Mouse (Mus musculus) lung, embryonic 15.5 days (tissue): ENCODE measurements at regions not wholly inside any gene's neighbourhood (a gene's known extent, or its start where the extent isn't known, plus 50 kb on each side); places are given as distances from the start of the nearest gene placed in this dataset.

Source experiments
- ATAC-seq: fragments of 200-750 bp; cut with Nextera tagmentation; 2 replicates; pipeline ENCODE4 v1.8.0; 2017; ENCODE audit warnings: moderate number of reproducible peaks, borderline replicate concordance; ENCODE audit not compliant: low FRiP score, low TSS enrichment; ENCODE audit errors: extremely low read depth
- H3K27ac ChIP-seq: fragments of 300-500 bp; sonication (generic); 2 replicates; pipeline ENCODE4 v1.5.1; 2015; ENCODE audit warnings: moderate library complexity, mild to moderate bottlenecking, inconsistent platforms
- H3K27me3 ChIP-seq: fragments of 300-500 bp; sonication (generic); 2 replicates; pipeline ENCODE4 v1.6.1; 2015; ENCODE audit warnings: inconsistent platforms
- H3K36me3 ChIP-seq: fragments of 300-500 bp; sonication (generic); 2 replicates; pipeline ENCODE4 v1.6.1; 2015; ENCODE audit warnings: inconsistent platforms
- H3K4me1 ChIP-seq: fragments of 300-500 bp; sonication (generic); 2 replicates; pipeline ENCODE4 v1.6.1; 2015; ENCODE audit warnings: inconsistent platforms
- H3K4me2 ChIP-seq: fragments of 300-500 bp; sonication (generic); 2 replicates; pipeline ENCODE4 v1.6.1; 2015; ENCODE audit warnings: inconsistent platforms, mild to moderate bottlenecking, moderate library complexity
- H3K4me3 ChIP-seq: fragments of 300-500 bp; sonication (generic); 2 replicates; pipeline ENCODE4 v1.5.1; 2015; ENCODE audit warnings: mild to moderate bottlenecking, inconsistent platforms
- H3K9ac ChIP-seq: fragments of 300-500 bp; sonication (generic); 2 replicates; pipeline ENCODE4 v1.6.1; 2015; ENCODE audit warnings: inconsistent platforms
- H3K9me3 ChIP-seq: fragments of 300-500 bp; sonication (generic); 2 replicates; pipeline ENCODE4 v1.6.1; 2016; ENCODE audit warnings: inconsistent platforms
- WGBS: fragments of 180-500 bp; shearing (Covaris S2); methylation state at CpG from one replicate; pipeline ENCODE4 v1.1.7; 2015; 5-methylcytosine and 5-hydroxymethylcytosine counted together

DNA sequence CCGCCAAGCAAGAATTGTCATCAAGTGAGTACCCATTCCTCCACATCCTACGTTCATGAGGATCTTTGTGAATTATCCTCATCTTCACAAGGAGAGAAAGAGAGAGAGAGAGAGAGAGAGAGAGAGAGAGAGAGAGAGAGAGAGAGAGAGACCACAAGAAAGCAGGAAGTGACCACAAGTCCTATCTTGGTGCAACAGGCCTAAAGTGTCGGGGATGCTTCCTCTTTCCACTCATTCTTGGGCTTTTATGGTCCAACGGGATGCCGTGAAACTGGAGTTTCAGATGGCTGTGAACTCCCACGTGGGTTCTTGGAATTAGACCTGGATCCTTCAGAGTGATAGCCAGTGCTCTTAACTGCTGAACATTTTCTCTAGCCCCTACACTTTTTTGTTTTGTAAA lies 53.1 kb upstream of the Rai14 start:
- Histone ChIP-seq H3K9me3 (no peaks in the 10 kb centered on the region), H3K4me1 (no peaks in the 10 kb centered on the region), H3K27ac (no peak overlapping the region), H3K4me2 (no peak overlapping the region), H3K4me3 (no peak overlapping the region), H3K27me3 (no peaks in the 10 kb centered on the region), H3K9ac (no peak overlapping the region), H3K36me3 (no peaks in the 10 kb centered on the region)
- no peak for ATAC-seq
- WGBS = 88% methylated on average over 6 of the region's 6 CpGs

GRCm38 (mm10) chr15:10770410-10771310 lies 56.2 kb upstream of the Rai14 start:
- no peak overlapping the region for H3K27ac ChIP-seq
- H3K9ac ChIP-seq = no peak overlapping the region
- no peaks in the 10 kb centered on the region for H3K9me3 ChIP-seq
- no peak for ATAC-seq
- WGBS = 38% methylated on average over 5 of the region's 5 CpGs
- no peak overlapping the region for H3K4me2 ChIP-seq
- no peaks in the 10 kb centered on the region for H3K4me1 ChIP-seq
- H3K27me3 ChIP-seq = no peaks in the 10 kb centered on the region
- H3K36me3 ChIP-seq = no peaks in the 10 kb centered on the region
- H3K4me3 ChIP-seq = no peak overlapping the region

DNA sequence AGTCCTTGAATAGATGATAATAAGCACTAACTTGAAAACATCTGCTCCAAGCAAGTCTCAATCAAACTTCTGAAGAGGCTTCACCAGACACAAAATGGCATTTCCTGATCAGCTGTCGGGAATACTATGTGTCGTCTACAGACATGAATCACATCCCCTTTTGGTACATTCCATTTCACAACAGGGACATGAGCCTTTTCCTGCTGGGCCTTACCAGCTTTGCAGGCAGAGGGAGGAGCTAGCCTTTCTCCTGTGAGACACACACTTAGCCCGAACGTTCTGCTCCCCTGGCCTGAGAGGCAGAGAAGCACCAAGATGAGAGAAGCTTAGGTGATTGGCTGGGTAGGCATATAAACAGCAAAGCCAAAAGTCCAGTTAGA lies 56.9 kb upstream of the Rai14 start:
- no peak overlapping the region for H3K27ac ChIP-seq

GRCm38 (mm10) chr15:10779941-10780620 lies 65.7 kb upstream of the Rai14 start:
- no peaks in the 10 kb centered on the region for H3K27me3 ChIP-seq
- H3K4me1 ChIP-seq = no peaks in the 10 kb centered on the region
- H3K27ac ChIP-seq = no peak overlapping the region
- 66% methylated on average over 13 of the region's 13 CpGs for WGBS
- no peak overlapping the region for H3K9ac ChIP-seq
- no peaks in the 10 kb centered on the region for H3K36me3 ChIP-seq
- no peak overlapping the region for H3K4me3 ChIP-seq
- H3K4me2 ChIP-seq = no peak overlapping the region
- no peak for ATAC-seq
- H3K9me3 ChIP-seq = no peaks in the 10 kb centered on the region

More for the DNA sequence above, 56.9 kb upstream of the Rai14 start:
- no peak for ATAC-seq
- H3K4me2 ChIP-seq = no peak overlapping the region
- no peaks in the 10 kb centered on the region for H3K9me3 ChIP-seq
- H3K27me3 ChIP-seq = no peaks in the 10 kb centered on the region
- H3K9ac ChIP-seq = no peak overlapping the region
- 20% methylated on average over 4 of the region's 4 CpGs for WGBS
- H3K36me3 ChIP-seq = no peaks in the 10 kb centered on the region
- H3K4me3 ChIP-seq = no peak overlapping the region
- H3K4me1 ChIP-seq = no peaks in the 10 kb centered on the region

- Histone ChIP-seq H3K4me3 (no peak overlapping the region), H3K9me3 (no peaks in the 10 kb centered on the region), H3K4me1 (no peaks in the 10 kb centered on the region), H3K4me2 (no peak overlapping the region), H3K36me3 (no peaks in the 10 kb centered on the region), H3K9ac (no peak overlapping the region), H3K27me3 (no peaks in the 10 kb centered on the region), H3K27ac (no peak overlapping the region)
- WGBS = 56% methylated on average over 6 of the region's 6 CpGs
- no peak for ATAC-seq
These were observed 74.9 kb upstream of the Rai14 start for GRCm38 (mm10) chr15:10789371-10789770.

DNA sequence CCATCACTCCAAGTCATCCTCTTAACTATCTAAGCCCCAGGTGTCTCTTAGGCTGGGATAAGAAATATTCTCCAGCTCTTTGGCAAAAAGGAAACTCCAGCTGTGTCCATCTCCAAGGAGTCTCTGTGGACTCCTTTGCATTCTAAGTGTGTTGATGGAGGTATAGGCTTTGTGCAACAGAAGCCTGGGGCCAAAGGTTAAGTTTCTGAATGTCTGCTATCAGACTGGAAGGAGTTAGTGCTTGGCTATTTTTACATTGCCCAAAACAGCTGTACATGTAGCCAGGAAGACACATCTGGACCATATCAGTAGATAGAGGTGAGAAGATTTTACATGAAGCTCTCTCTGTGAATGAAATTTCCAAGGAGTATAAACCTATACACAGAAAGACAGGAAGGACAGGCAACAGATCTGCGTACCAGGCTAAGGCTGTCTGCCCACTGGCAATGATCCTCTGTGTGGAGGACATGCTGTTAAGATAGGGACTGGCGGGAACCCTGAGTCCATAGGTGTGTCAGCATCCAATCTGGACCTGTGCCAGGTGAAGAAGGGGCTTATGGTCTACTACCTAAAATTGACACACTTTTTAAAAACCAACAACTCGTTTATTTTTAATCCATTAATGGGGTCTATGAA lies 76.6 kb upstream of the Rai14 start:
- H3K9ac ChIP-seq = no peak overlapping the region
- WGBS = 74% methylated on average over 3 of the region's 3 CpGs
- no peaks in the 10 kb centered on the region for H3K36me3 ChIP-seq
- no peaks in the 10 kb centered on the region for H3K4me1 ChIP-seq
- H3K9me3 ChIP-seq = no peaks in the 10 kb centered on the region
- no peak overlapping the region for H3K4me3 ChIP-seq
- H3K27ac ChIP-seq = no peak overlapping the region
- H3K4me2 ChIP-seq = no peak overlapping the region
- H3K27me3 ChIP-seq = no peaks in the 10 kb centered on the region
- no peak for ATAC-seq

- H3K4me2 ChIP-seq = no peak overlapping the region
- no peaks in the 10 kb centered on the region for H3K9me3 ChIP-seq
- H3K36me3 ChIP-seq = no peaks in the 10 kb centered on the region
- H3K27me3 ChIP-seq = no peaks in the 10 kb centered on the region
- 72% methylated on average over 3 of the region's 3 CpGs for WGBS
- no peak for ATAC-seq
- no peak overlapping the region for H3K4me3 ChIP-seq
- H3K9ac ChIP-seq = no peak overlapping the region
- H3K4me1 ChIP-seq = no peaks in the 10 kb centered on the region
- no peak overlapping the region for H3K27ac ChIP-seq
These were observed 77.2 kb upstream of the Rai14 start for GRCm38 (mm10) chr15:10791516-10792112.

- ATAC-seq = no peak
- 75% methylated on average over 7 of the region's 7 CpGs for WGBS
These were observed 77.7 kb upstream of the Rai14 start for GRCm38 (mm10) chr15:10792156-10792555.

DNA sequence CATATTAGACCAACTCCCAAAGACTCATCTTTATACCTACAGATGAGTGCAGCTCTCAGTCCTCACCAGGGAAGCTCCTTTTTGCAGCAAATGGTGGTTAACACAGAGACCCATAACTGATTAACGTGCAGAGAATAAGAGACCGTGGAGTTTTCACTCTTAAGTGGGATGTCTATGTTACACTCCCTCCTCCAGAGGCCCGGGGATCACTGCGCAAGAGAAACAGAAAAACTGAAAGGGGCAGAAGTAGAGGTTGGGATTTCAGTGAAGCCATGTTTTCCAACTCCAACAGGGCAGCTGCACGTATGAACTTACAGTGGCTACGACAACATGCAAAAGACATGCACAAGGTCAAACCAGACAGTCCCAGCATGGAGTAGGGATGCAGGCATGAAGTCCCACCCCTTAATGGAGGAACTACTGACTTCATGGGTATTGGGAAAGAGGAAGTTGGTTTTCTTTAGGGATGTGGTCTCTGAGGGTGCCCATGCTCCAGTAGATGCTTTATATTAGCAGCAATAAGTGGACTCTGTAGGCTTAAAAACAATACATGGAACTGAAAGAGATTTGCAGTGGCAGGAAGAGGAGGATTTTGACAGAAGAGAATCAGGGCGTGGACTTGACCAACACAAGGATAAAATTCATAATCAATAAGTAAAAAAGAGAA lies 80.8 kb upstream of the Rai14 start:
- WGBS = 89% methylated on average over 7 of the region's 7 CpGs
- Histone ChIP-seq H3K4me3 (no peak overlapping the region), H3K9me3 (no peaks in the 10 kb centered on the region), H3K4me2 (no peak overlapping the region), H3K27ac (no peak overlapping the region), H3K4me1 (no peaks in the 10 kb centered on the region), H3K36me3 (no peaks in the 10 kb centered on the region), H3K9ac (no peak overlapping the region), H3K27me3 (no peaks in the 10 kb centered on the region)
- ATAC-seq = no peak

More at GRCm38 (mm10) chr15:10792156-10792555, 77.7 kb upstream of the Rai14 start:
- Histone ChIP-seq H3K4me3 (no peak overlapping the region), H3K36me3 (no peaks in the 10 kb centered on the region), H3K4me1 (no peaks in the 10 kb centered on the region), H3K9me3 (no peaks in the 10 kb centered on the region), H3K4me2 (no peak overlapping the region), H3K9ac (no peak overlapping the region), H3K27ac (no peak overlapping the region), H3K27me3 (no peaks in the 10 kb centered on the region)

DNA sequence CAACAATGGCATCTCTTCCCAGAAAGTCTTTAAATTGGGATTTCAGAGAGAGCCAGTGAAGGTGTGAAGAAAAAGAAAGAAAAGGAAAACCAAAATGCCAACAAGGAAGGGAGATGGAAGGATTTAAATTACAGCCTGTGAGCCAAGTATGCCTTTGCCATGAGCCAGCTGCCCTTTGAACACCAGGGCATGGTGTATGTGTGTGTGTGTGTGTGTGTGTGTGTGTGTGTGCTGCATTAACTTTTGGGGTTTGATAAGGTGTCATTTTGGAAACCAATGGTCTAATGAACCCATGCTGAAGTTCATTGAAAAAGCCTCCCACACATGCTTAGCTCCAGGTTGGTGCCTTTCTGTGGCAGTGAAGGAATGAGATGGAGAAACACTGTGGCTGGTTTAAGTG lies 85.2 kb upstream of the Rai14 start:
- no peak for ATAC-seq
- Histone ChIP-seq H3K27me3 (no peaks in the 10 kb centered on the region), H3K4me3 (no peak overlapping the region), H3K36me3 (no peaks in the 10 kb centered on the region), H3K9ac (no peak overlapping the region), H3K4me1 (no peaks in the 10 kb centered on the region), H3K27ac (no peak overlapping the region), H3K9me3 (no peaks in the 10 kb centered on the region), H3K4me2 (no peak overlapping the region)

- Histone ChIP-seq H3K36me3 (no peaks in the 10 kb centered on the region), H3K27me3 (no peaks in the 10 kb centered on the region), H3K9me3 (no peaks in the 10 kb centered on the region), H3K9ac (no peak overlapping the region), H3K4me2 (no peak overlapping the region), H3K27ac (no peak overlapping the region), H3K4me1 (peaks cover 17% of the 10 kb centered on the region), H3K4me3 (no peak overlapping the region)
- 80% methylated on average over 2 of the region's 2 CpGs for WGBS
- no peak for ATAC-seq
These were observed 99.8 kb upstream of the Rai14 start for GRCm38 (mm10) chr15:10814195-10814594.
